Mouse (Mus musculus) duodenum, adult 2 months (tissue): ENCODE data around the gene Btbd1. TPM values are rescaled to one million over a fixed set of nuclear protein-coding genes. Genes with fewer than 3 reads are reported as not detected.

Source experiments
- polyA plus RNA-seq: library from polyadenylated mRNA; depleted of rRNA; stranded (reverse); fragments of >200 nt; gene quantifications from 2 replicates; pipeline ENCODE4 v1.2.3, GENCODE M21; 2012; ENCODE audit warnings: low replicate concordance; rRNA removed

Gene Btbd1
- polyA plus RNA-seq = 16.2 and 28.4 TPM in 2 replicates

DNA sequence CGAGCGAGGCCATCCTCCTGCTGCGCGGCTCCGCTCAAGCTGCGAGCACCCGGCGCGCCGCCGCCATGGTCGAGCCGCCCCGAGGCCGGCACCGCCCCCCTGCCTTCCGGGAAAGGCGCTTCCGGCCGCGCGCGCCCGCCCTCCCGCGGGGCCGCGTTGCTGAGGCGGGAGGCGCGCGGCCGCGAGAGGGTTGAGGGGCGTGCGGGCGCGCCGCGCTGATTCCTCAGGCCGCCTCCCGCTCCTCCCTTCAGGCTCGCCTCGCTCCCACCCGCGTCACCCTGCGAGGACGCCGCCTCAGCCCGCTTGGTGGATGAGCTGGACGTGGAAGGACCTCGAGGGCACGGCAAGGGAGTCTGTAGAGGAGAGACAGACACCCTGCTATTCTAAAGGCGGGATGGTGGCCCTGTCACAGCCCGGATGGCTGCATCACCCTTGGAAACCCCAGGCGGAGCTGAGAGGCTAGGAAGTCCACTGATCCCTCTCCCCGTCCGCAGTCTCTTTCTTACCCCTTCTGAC is at the start of gene Btbd1:
Btbd1 (minus strand) TSS at position 53 of the 516 bp plus-strand sequence.

DNA sequence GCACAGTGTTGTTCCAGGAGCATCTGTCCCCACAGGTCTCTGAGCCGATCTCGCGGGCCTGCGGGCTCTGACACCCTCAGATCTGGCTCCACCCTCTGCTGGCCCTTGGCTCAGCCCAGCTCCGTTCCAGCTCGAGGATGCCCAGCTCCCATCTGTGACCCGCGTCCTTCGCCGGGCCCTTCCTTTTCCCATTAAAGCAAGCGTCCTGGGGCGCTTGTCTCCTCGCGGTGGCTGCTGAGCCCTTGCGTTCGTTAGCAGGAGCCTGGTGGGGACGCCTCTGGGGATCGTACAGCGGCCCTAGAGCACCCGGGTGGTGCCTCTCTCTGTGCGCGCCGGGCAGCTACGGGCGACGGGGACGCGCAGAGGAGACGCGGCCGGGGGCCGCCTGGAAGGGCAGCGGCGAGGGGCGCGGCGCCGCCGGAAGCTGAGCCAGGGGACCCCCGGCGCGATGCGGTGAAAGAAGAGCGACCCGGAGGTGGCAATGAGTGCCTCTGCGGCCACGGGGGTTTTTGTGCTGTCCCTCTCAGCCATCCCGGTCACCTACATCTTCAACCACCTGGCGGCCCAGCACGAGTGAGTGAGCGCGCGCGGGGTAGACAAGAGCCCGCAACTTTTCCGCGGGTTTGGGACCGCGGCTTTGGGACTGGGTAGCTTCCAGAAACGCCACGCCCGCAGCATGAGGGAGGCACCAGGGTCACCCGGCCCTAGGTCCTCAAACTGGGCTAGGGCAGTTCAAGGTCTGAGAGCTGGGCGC is 29.9 kb upstream of the Btbd1 start, which contains the start of gene Tm6sf1:
Tm6sf1 (plus strand) TSS at position 34 of the 754 bp plus-strand sequence.

DNA sequence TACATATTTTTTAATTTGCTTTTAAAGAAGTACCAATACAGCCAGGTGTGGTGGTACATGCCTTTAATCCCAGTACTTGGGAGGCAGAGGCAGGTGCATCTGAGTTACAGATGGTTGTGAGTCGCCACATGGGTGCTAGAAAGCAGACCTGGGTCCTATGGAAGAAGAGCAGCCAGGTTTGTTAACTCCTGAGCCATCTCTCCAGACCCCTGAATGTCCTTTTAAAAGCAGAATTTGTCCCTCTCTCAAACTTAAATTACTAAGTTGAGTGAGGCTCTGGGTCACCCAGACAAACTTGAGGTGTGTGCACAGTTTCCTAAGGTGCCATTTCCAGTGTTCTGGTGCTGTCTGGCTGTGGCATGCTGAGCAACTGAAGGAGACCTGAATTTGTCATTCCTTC is 26.5 kb upstream of the Btbd1 start, which contains the start of gene Gm10160:
Gm10160 (minus strand) TSS at position 101 of the 400 bp plus-strand sequence.

DNA sequence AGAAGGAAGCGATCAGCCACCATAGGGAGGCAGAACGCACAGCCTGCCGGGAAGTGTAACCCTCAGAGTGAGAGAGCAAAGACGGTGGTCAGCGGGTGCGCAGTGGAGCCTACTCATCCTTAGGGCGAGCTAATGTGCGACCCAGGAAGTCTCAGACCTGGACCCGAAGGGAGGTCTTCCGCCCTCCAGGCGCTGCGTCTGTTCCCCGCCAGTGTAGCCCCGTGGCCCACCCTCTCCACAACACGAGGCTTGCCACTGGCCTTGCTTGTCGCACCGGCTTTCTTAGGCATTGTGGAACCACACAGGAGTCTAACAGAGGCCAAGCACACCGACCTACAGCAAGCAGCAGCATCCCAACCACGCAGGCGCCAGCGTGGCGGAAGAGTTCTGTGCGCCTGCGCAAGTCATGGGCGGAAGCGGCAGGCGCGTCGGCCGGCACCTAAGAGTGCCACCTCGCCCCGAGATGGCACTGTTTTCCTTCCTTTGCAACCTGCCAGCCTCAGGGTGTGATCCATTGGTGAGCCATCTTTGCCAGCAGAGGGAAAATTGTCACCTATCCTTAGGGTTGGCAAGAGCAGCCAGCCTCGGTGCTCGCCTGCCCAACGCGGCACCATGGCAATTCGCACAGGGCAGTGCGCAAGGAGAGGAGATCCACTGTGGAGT is 40.0 kb downstream of the Btbd1 start, which contains the start of gene 3110040N11Rik:
3110040N11Rik (minus strand) TSS at position 384 of the 663 bp plus-strand sequence.

DNA sequence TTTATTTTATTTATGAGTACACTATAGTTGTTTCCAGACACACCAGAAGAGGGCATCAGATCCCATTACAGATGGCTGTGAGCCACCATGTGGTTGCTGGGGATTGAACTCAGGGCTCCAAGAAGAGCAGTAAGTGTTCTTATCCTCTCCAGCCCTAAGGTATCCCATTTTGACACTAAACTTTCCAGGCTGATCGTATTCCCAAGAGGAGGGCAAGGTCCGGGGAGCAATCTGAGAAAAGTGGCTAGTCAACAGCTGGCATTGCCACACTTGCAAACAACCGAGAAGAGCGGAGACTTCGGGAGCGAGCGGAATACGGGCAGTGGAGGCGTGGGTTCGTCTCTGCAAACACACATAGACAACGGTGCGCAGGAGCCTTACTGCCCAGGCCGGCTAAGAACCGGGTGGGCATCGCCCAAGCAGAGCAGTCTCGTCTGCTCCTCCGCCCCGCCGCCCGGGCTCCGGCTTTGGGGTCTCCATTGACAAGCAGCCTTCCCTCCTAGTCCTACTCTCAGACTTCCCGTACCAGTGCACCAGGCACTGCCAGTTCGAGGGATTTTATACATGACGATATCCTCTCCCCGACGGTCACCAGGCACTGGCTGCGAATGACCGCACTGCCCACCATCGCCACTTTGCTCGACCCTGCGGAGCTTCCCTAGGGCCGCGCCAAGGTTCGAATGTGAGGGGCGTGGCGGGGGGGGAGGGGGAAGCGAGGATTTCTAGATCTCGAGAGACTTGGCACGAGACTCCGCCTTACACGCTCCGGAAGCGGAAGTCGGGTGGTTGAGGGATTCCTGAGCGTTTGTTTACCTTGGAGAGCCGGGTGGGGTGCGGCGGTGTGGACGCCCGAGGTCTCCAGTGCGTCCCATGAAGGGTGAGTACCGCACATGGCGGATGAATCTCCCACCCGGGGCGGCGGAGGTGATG is 66.8 kb downstream of the Btbd1 start, which contains the start of gene Ramac:
Ramac (plus strand) TSS at position 746 of the 930 bp plus-strand sequence.

Other genes with a start within 250 kb of the Btbd1 start
- 16.4 and 23.1 TPM in 2 replicates for gene Homer2, start 121.9 kb downstream of the Btbd1 start, polyA plus RNA-seq
- 2.2 and 2.3 TPM in 2 replicates for gene Ramac, start 66.5 kb downstream of the Btbd1 start, polyA plus RNA-seq
- gene 3110040N11Rik, start 40.0 kb downstream of the Btbd1 start, polyA plus RNA-seq = 13.1 and 15.9 TPM in 2 replicates
- gene Gm10160, start 26.4 kb upstream of the Btbd1 start, polyA plus RNA-seq = not detected in 2 replicates
- 22.2 and 34.6 TPM in 2 replicates for gene Tm6sf1, start 29.6 kb upstream of the Btbd1 start, polyA plus RNA-seq
- gene Hdgfl3, start 105.0 kb upstream of the Btbd1 start, polyA plus RNA-seq = 0.53 and 1.0 TPM in 2 replicates
- 0.02 and 0.08 TPM in 2 replicates for gene Bnc1, start 162.9 kb upstream of the Btbd1 start, polyA plus RNA-seq